In the genomic region with DNA sequence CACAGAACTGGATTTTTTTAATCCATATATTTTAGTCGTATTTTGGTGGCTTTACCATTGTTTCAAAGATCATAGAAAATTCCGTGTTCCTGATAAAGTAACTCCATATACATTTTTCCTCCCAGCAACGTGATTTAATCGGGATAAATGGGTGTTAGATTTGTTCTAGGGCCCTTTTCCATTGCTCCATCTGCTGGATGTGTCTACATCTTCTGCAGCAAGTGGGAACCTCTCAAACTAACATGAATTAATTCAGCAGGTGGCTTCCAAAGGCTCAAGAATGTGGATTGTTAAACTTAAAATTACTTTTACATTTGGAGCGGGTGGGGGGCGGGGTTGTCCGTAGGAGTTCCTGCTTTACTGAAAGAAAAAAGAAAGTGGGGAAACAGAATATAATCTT, we compare ENCODE assay signal across 10 mouse cellular contexts.
DNase-seq lines count a peak whose midpoint lies in the region; ATAC-seq and TF ChIP-seq lines count a peak whose summit lies in the region.
"Had no signal": no experiment of that assay in that cellular context is flagged by ENCODE, and none has a peak within 500 bp of the region (broad histone marks: within the 10 kb centered on the region; RNA-seq: fewer than 3 reads in every experiment).

No protein-coding gene starts in this region.

- no peak overlapping the region for H3K9ac ChIP-seq in neural tube, embryonic 11.5 days (ENCODE audit: low read length)
- no peak overlapping the region for H3K9ac ChIP-seq in limb, embryonic 15.5 days
- H3K9ac ChIP-seq in stomach, postnatal 0 days (ENCODE audit: low read length) = no peak overlapping the region

- ATAC-seq in neural tube, embryonic 11.5 days (ENCODE audit: insufficient read depth, low FRiP score, low TSS enrichment) = no peak
- ATAC-seq in limb, embryonic 15.5 days (ENCODE audit: insufficient number of reproducible peaks, low FRiP score, low TSS enrichment, low read depth) = no peak
- ATAC-seq in stomach, postnatal 0 days (ENCODE audit: low FRiP score, low TSS enrichment) = no peak

- DNase-seq in heart, embryonic 10.5 days (ENCODE audit: low spot score) = no peak
- no peak for DNase-seq in heart, postnatal 14 days
- no peak for DNase-seq in neural tube, embryonic 11.5 days (ENCODE audit: low spot score)
- no peak for DNase-seq in neural tube, embryonic 10.5 days (ENCODE audit: extremely low spot score, low spot score)
- DNase-seq in stomach, postnatal 0 days (ENCODE audit: low spot score) = no peak
- no peak for DNase-seq in right cerebral cortex, postnatal 4 days
- no peak for DNase-seq in lung, postnatal 25 days (ENCODE audit: low spot score)
- DNase-seq: cerebellum, adult 11 months; heart, postnatal 36 days had no signal

- H3K4me3 ChIP-seq in heart, embryonic 10.5 days = peak overlapping the region; percentile 78
- peak overlapping the region; percentile 59; the same call in 1 of the 2 replicates for H3K4me3 ChIP-seq in neural tube, embryonic 11.5 days (ENCODE audit: low read depth, low read length)
- H3K4me3 ChIP-seq in limb, embryonic 15.5 days = peak overlapping the region; percentile 51
- no peak overlapping the region for H3K4me3 ChIP-seq in stomach, postnatal 0 days (ENCODE audit: low read depth, low read length)

- H3K4me2 ChIP-seq in neural tube, embryonic 11.5 days (ENCODE audit: low read depth) = peak overlapping the region; percentile 88
- H3K4me2 ChIP-seq in limb, embryonic 15.5 days = peak overlapping the region; percentile 95
- H3K4me2 ChIP-seq in stomach, postnatal 0 days (replicated peaks; ENCODE audit: low read depth) = no peak overlapping the region

- peaks cover 14% of the 10 kb centered on the region for H3K27me3 ChIP-seq in heart, embryonic 10.5 days (ENCODE audit: insufficient read depth, poor library complexity, severe bottlenecking)
- H3K27me3 ChIP-seq in neural tube, embryonic 11.5 days (ENCODE audit: control insufficient read depth, insufficient read depth, low read length) = peaks cover 2% of the 10 kb centered on the region; the same call in 1 of the 2 replicates
- H3K27me3 ChIP-seq in limb, embryonic 15.5 days = peaks cover 25% of the 10 kb centered on the region
- no peaks in the 10 kb centered on the region for H3K27me3 ChIP-seq in stomach, postnatal 0 days (ENCODE audit: control insufficient read depth, insufficient read depth, low read length)

- H3K27ac ChIP-seq in heart, embryonic 10.5 days = no peak overlapping the region
- no peak overlapping the region for H3K27ac ChIP-seq in neural tube, embryonic 11.5 days (ENCODE audit: low read depth, low read length)
- H3K27ac ChIP-seq in limb, embryonic 15.5 days = no peak overlapping the region
- H3K27ac ChIP-seq in stomach, postnatal 0 days (replicated peaks) = no peak overlapping the region

- intact Hi-C loops in heart, postnatal 14 days (cut with DNase I) = no loop called here

- H3K36me3 ChIP-seq in heart, embryonic 10.5 days = no peaks in the 10 kb centered on the region
- no peaks in the 10 kb centered on the region for H3K36me3 ChIP-seq in neural tube, embryonic 11.5 days (ENCODE audit: control insufficient read depth, insufficient read depth, low read length)
- no peaks in the 10 kb centered on the region for H3K36me3 ChIP-seq in limb, embryonic 15.5 days
- H3K36me3 ChIP-seq in stomach, postnatal 0 days (ENCODE audit: control insufficient read depth, insufficient read depth, low read length) = no peaks in the 10 kb centered on the region

- no peaks in the 10 kb centered on the region for H3K9me3 ChIP-seq in heart, embryonic 10.5 days
- no peaks in the 10 kb centered on the region for H3K9me3 ChIP-seq in neural tube, embryonic 11.5 days (ENCODE audit: control insufficient read depth, low read length)
- H3K9me3 ChIP-seq in limb, embryonic 15.5 days = no peaks in the 10 kb centered on the region
- no peaks in the 10 kb centered on the region for H3K9me3 ChIP-seq in stomach, postnatal 0 days (ENCODE audit: control insufficient read depth, low read length)

- 22% methylated on average over 7 of the region's 7 CpGs for WGBS in heart, embryonic 10.5 days
- WGBS in neural tube, embryonic 11.5 days = 16% methylated on average over 7 of the region's 7 CpGs
- 15% methylated on average over 7 of the region's 7 CpGs for WGBS in limb, embryonic 15.5 days
- WGBS in stomach, postnatal 0 days = 15% methylated on average over 7 of the region's 7 CpGs

- 0 out of 2 replicates have a peak, but pooled peaks have one; percentile 22 for TF ChIP-seq CTCF in stomach, postnatal 0 days (IDR thresholded peaks at IDR 0.05; ENCODE audit: low read depth)

- TF ChIP-seq EP300 in stomach, postnatal 0 days (optimal IDR thresholded peaks at IDR 0.05) = no peak

- H3K4me1 ChIP-seq in heart, embryonic 10.5 days = peaks cover 7% of the 10 kb centered on the region; the same call in 1 of the 2 replicates
- H3K4me1 ChIP-seq in neural tube, embryonic 11.5 days (ENCODE audit: control insufficient read depth, insufficient read depth, low read length) = 0 out of 2 replicates have a peak, but pooled peaks cover 3% of the 10 kb centered on the region
- H3K4me1 ChIP-seq in limb, embryonic 15.5 days = peaks cover 18% of the 10 kb centered on the region
- H3K4me1 ChIP-seq in stomach, postnatal 0 days (replicated peaks; ENCODE audit: control insufficient read depth, insufficient read depth) = no peaks in the 10 kb centered on the region
